Mouse (Mus musculus): ENCODE measurements around the gene Flywch2. TPM values are rescaled to one million over a fixed set of nuclear protein-coding genes. Genes with fewer than 3 reads are reported as not detected.
A peak's percentile ranks its signal among the peaks of the same experiment; 100 is the strongest.

The Flywch2 gene
- 27.0 and 33.9 TPM in 2 replicates for polyA plus RNA-seq (2014; fragmentation: Nextera tagmentation; extraction: Ambion mirVana)

GRCm38 (mm10) chr17:23785561-23786471, at the start of gene Flywch2:
Gene Flywch2, minus strand, starts transcription at chr17:23786081.
- Histone ChIP-seq H3K4me3 (ENCODE audit: low read depth, low read length) (peak within 1 kb of the TSS; percentile 68), H3K4me1 (ENCODE audit: control insufficient read depth, insufficient read depth, low read length) (peaks cover 16% of the 10 kb centered on the region), H3K4me2 (ENCODE audit: low read depth, low read length) (peak within 1 kb of the TSS; percentile 80), H3K27ac (replicated peaks; ENCODE audit: low read depth, low read length) (peak within 1 kb of the TSS; percentile 52), H3K9ac (ENCODE audit: low read depth, low read length) (peak within 1 kb of the TSS; percentile 75), H3K9me3 (ENCODE audit: control insufficient read depth, low read length) (no peaks in the 10 kb centered on the region), H3K36me3 (ENCODE audit: control insufficient read depth, insufficient read depth, low read length) (no peaks in the 10 kb centered on the region), H3K27me3 (replicated peaks; ENCODE audit: control insufficient read depth, insufficient read depth, low read length) (no peaks in the 10 kb centered on the region)
- ATAC-seq (ENCODE audit: low read depth) (peak; percentile 90), DNase-seq (ENCODE audit: low spot score) (peak; percentile 93)
- 3% methylated on average over 36 of the region's 43 CpGs for WGBS

- Histone ChIP-seq H3K9ac (ENCODE audit: low read depth, low read length) (no peak overlapping the region), H3K27ac (replicated peaks; ENCODE audit: low read depth, low read length) (no peak overlapping the region), H3K4me1 (ENCODE audit: control insufficient read depth, insufficient read depth, low read length) (peaks cover 9% of the 10 kb centered on the region), H3K36me3 (ENCODE audit: control insufficient read depth, insufficient read depth, low read length) (peaks cover 9% of the 10 kb centered on the region), H3K4me3 (ENCODE audit: low read depth, low read length) (no peak overlapping the region), H3K27me3 (replicated peaks; ENCODE audit: control insufficient read depth, insufficient read depth, low read length) (peaks cover 15% of the 10 kb centered on the region; the same call in 1 of the 2 replicates), H3K9me3 (ENCODE audit: control insufficient read depth, low read length) (peaks cover 4% of the 10 kb centered on the region; the same call in 1 of the 2 replicates), H3K4me2 (ENCODE audit: low read depth, low read length) (no peak overlapping the region)
- WGBS, result 83% methylated on average over 1 of the region's 1 CpGs
- DNase-seq (ENCODE audit: low spot score) (no peak), ATAC-seq (ENCODE audit: low read depth) (no peak)
These were observed 45.3 kb upstream of the Flywch2 start for GRCm38 (mm10) chr17:23831201-23831600.

- Histone ChIP-seq H3K4me1 (ENCODE audit: control insufficient read depth, insufficient read depth, low read length) (peaks cover 9% of the 10 kb centered on the region), H3K9ac (ENCODE audit: low read depth, low read length) (peak within 1 kb of the TSS; percentile 79), H3K27me3 (replicated peaks; ENCODE audit: control insufficient read depth, insufficient read depth, low read length) (peaks cover 15% of the 10 kb centered on the region; the same call in 1 of the 2 replicates), H3K27ac (replicated peaks; ENCODE audit: low read depth, low read length) (peak within 1 kb of the TSS; percentile 95), H3K4me2 (ENCODE audit: low read depth, low read length) (peak within 1 kb of the TSS; percentile 64), H3K4me3 (ENCODE audit: low read depth, low read length) (peak within 1 kb of the TSS; percentile 52), H3K36me3 (ENCODE audit: control insufficient read depth, insufficient read depth, low read length) (peaks cover 30% of the 10 kb centered on the region), H3K9me3 (ENCODE audit: control insufficient read depth, low read length) (peaks cover 4% of the 10 kb centered on the region; the same call in 1 of the 2 replicates)
- 1% methylated on average over 21 of the region's 42 CpGs for WGBS
- DNase-seq (ENCODE audit: low spot score), result peak; percentile 96
- peak; percentile 95 for ATAC-seq (ENCODE audit: low read depth)
These were observed 43.3 kb upstream of the Flywch2 start, which contains the start of gene Elob for GRCm38 (mm10) chr17:23829064-23829619. Gene Elob, minus strand, starts transcription at chr17:23829136.

- ATAC-seq (ENCODE audit: low read depth), result peak; percentile 73
- 0% methylated on average over 41 of the region's 47 CpGs for WGBS
- DNase-seq (ENCODE audit: low spot score), result peak; percentile 59
- Histone ChIP-seq H3K4me1 (ENCODE audit: control insufficient read depth, insufficient read depth, low read length) (peaks cover 9% of the 10 kb centered on the region), H3K4me3 (ENCODE audit: low read depth, low read length) (peak overlapping the region; percentile 52), H3K36me3 (ENCODE audit: control insufficient read depth, insufficient read depth, low read length) (peaks cover 37% of the 10 kb centered on the region), H3K27me3 (replicated peaks; ENCODE audit: control insufficient read depth, insufficient read depth, low read length) (peaks cover 15% of the 10 kb centered on the region; the same call in 1 of the 2 replicates), H3K9ac (ENCODE audit: low read depth, low read length) (peak overlapping the region; percentile 79), H3K27ac (replicated peaks; ENCODE audit: low read depth, low read length) (peak overlapping the region; percentile 95), H3K4me2 (ENCODE audit: low read depth, low read length) (peak overlapping the region; percentile 64), H3K9me3 (ENCODE audit: control insufficient read depth, low read length) (peaks cover 4% of the 10 kb centered on the region; the same call in 1 of the 2 replicates)
These were observed 42.6 kb upstream of the Flywch2 start for GRCm38 (mm10) chr17:23828271-23829001.

GRCm38 (mm10) chr17:23825591-23825990, 39.7 kb upstream of the Flywch2 start:
- H3K4me3 ChIP-seq (ENCODE audit: low read depth, low read length), result no peak overlapping the region
- no peak for DNase-seq (ENCODE audit: low spot score)
- no peak overlapping the region for H3K9ac ChIP-seq (ENCODE audit: low read depth, low read length)
- H3K36me3 ChIP-seq (ENCODE audit: control insufficient read depth, insufficient read depth, low read length), result peaks cover 65% of the 10 kb centered on the region
- WGBS, result 83% methylated on average over 4 of the region's 4 CpGs
- H3K27me3 ChIP-seq (replicated peaks; ENCODE audit: control insufficient read depth, insufficient read depth, low read length), result 0 out of 2 replicates have a peak, but pooled peaks cover under 1% of the 10 kb centered on the region
- peaks cover 4% of the 10 kb centered on the region; the same call in 1 of the 2 replicates for H3K9me3 ChIP-seq (ENCODE audit: control insufficient read depth, low read length)
- no peak for ATAC-seq (ENCODE audit: low read depth)
- no peak overlapping the region for H3K4me2 ChIP-seq (ENCODE audit: low read depth, low read length)
- H3K27ac ChIP-seq (replicated peaks; ENCODE audit: low read depth, low read length), result no peak overlapping the region
- peaks cover 9% of the 10 kb centered on the region for H3K4me1 ChIP-seq (ENCODE audit: control insufficient read depth, insufficient read depth, low read length)

GRCm38 (mm10) chr17:23823614-23824013, 37.7 kb upstream of the Flywch2 start:
- WGBS, result 91% methylated on average over 12 of the region's 12 CpGs

GRCm38 (mm10) chr17:23823018-23823417, 37.1 kb upstream of the Flywch2 start:
- Histone ChIP-seq H3K9me3 (ENCODE audit: control insufficient read depth, low read length) (peaks cover 22% of the 10 kb centered on the region), H3K27ac (replicated peaks; ENCODE audit: low read depth, low read length) (no peak overlapping the region)
- WGBS, result 81% methylated on average over 16 of the region's 16 CpGs

More at GRCm38 (mm10) chr17:23823614-23824013, 37.7 kb upstream of the Flywch2 start:
- Histone ChIP-seq H3K4me1 (ENCODE audit: control insufficient read depth, insufficient read depth, low read length) (peaks cover 9% of the 10 kb centered on the region), H3K27me3 (replicated peaks; ENCODE audit: control insufficient read depth, insufficient read depth, low read length) (no peaks in the 10 kb centered on the region), H3K27ac (replicated peaks; ENCODE audit: low read depth, low read length) (no peak overlapping the region), H3K4me2 (ENCODE audit: low read depth, low read length) (no peak overlapping the region), H3K4me3 (ENCODE audit: low read depth, low read length) (no peak overlapping the region), H3K9me3 (ENCODE audit: control insufficient read depth, low read length) (peaks cover 16% of the 10 kb centered on the region), H3K36me3 (ENCODE audit: control insufficient read depth, insufficient read depth, low read length) (peaks cover 85% of the 10 kb centered on the region), H3K9ac (ENCODE audit: low read depth, low read length) (no peak overlapping the region)
- DNase-seq (ENCODE audit: low spot score), result no peak
- ATAC-seq (ENCODE audit: low read depth), result peak; percentile 24; the same call in 1 of the 2 replicates

GRCm38 (mm10) chr17:23822094-23822493, 36.2 kb upstream of the Flywch2 start:
- DNase-seq (ENCODE audit: low spot score), result no peak
- Histone ChIP-seq H3K4me1 (ENCODE audit: control insufficient read depth, insufficient read depth, low read length) (no peaks in the 10 kb centered on the region; the same call in 1 of the 2 replicates), H3K9ac (ENCODE audit: low read depth, low read length) (no peak overlapping the region), H3K4me2 (ENCODE audit: low read depth, low read length) (no peak overlapping the region), H3K27ac (replicated peaks; ENCODE audit: low read depth, low read length) (no peak overlapping the region), H3K9me3 (ENCODE audit: control insufficient read depth, low read length) (peaks cover 31% of the 10 kb centered on the region), H3K27me3 (replicated peaks; ENCODE audit: control insufficient read depth, insufficient read depth, low read length) (no peaks in the 10 kb centered on the region), H3K36me3 (ENCODE audit: control insufficient read depth, insufficient read depth, low read length) (peaks cover 99% of the 10 kb centered on the region), H3K4me3 (ENCODE audit: low read depth, low read length) (no peak overlapping the region)
- ATAC-seq (ENCODE audit: low read depth), result no peak
- 75% methylated on average over 6 of the region's 6 CpGs for WGBS

More at GRCm38 (mm10) chr17:23823018-23823417, 37.1 kb upstream of the Flywch2 start:
- Histone ChIP-seq H3K4me2 (ENCODE audit: low read depth, low read length) (no peak overlapping the region), H3K4me1 (ENCODE audit: control insufficient read depth, insufficient read depth, low read length) (peaks cover 9% of the 10 kb centered on the region), H3K4me3 (ENCODE audit: low read depth, low read length) (no peak overlapping the region), H3K36me3 (ENCODE audit: control insufficient read depth, insufficient read depth, low read length) (peaks cover 91% of the 10 kb centered on the region), H3K27me3 (replicated peaks; ENCODE audit: control insufficient read depth, insufficient read depth, low read length) (no peaks in the 10 kb centered on the region), H3K9ac (ENCODE audit: low read depth, low read length) (no peak overlapping the region)
- ATAC-seq (ENCODE audit: low read depth) (no peak), DNase-seq (ENCODE audit: low spot score) (no peak)

Data from embryonic facial prominence, embryonic 14.5 days (tissue).